Mouse (Mus musculus) small intestine, adult 2 months (tissue): ENCODE results near the gene Antxr1.

ENCODE experiments used
- CTCF ChIP-seq: fragments of 200-500 bp; IDR thresholded peaks from 2 replicates; pipeline ENCODE4 v1.5.1; 2012; ENCODE audit warnings: low read depth, mild to moderate bottlenecking, control low read depth, inconsistent platforms, low read length, moderate library complexity, mixed read lengths; ENCODE audit not compliant: insufficient replicate concordance, insufficient read length; ENCODE audit errors: extremely low read depth
- POLR2A ChIP-seq: fragments of 200-500 bp; IDR thresholded peaks from 2 replicates; pipeline ENCODE4 v1.6.1; 2012; ENCODE audit warnings: low read depth, mild to moderate bottlenecking, control low read depth, inconsistent platforms, low read length, moderate library complexity

GRCm38 (mm10) chr6:87211551-87211950 is 124.1 kb downstream of the Antxr1 start:
- no peak for TF ChIP-seq CTCF
- TF ChIP-seq POLR2A, result no peak
